Mouse (Mus musculus) thymus, postnatal 10 days (tissue): ENCODE results near the gene Kcnab2.

ENCODE experiments used
- DNase-seq, 2 experiments: peaks; one replicate each; pipeline ENCODE4 v3.0.0; 2021; ENCODE audit warnings: low spot score in 2 of 2

The Kcnab2 gene

DNA sequence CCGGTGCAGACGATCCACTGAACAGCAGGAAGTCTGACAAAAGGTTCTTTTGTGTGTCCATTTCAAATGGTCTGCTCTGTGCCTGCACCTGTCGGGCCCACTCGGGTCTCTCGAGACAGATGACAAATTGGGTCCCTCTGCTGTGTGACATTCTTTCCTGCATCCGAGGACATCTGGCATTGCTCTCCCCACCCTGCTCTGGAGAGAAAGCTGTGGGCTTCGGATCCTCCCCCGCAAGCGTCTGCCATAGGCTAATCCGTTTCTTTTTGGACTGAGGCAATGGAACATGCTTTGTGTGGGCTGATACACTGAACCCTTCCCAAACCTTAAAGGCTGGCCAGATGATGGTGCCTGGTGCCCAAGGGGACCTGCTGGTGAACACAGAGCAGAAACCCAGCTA lies 24.6 kb downstream of the Kcnab2 start:
- DNase-seq = no peak

- DNase-seq = no peak
These were observed 26.3 kb downstream of the Kcnab2 start for GRCm38 (mm10) chr4:152451371-152451770.

- peak; percentile 76 to 80 for DNase-seq
These were observed 29.0 kb downstream of the Kcnab2 start for GRCm38 (mm10) chr4:152448666-152449018.

- DNase-seq = peak in 1 of 2 experiments; percentile 35
These were observed 29.7 kb downstream of the Kcnab2 start for GRCm38 (mm10) chr4:152447731-152448665.

GRCm38 (mm10) chr4:152446178-152446577 lies 31.5 kb downstream of the Kcnab2 start:
- peak; percentile 73 to 75 for DNase-seq

DNA sequence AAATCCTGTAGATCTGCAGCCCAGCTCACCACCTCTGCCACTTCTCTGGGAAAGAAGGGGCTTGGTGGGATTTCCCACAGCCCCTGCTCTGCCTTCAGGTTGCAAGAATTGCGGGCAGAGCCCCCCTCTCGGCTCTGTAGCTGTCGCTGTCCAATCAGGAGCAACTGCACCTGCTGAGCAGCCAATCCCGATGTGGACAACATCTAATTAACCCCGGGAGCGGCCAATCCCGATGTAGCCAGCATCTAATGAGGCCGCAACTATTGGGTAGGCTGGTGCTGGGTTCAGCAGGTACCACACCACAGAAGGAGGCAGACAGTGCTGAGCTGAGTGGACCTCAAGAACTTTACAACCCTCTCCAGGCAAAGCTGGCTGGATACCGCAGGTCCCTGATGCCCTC lies 36.1 kb downstream of the Kcnab2 start:
- no peak for DNase-seq

GRCm38 (mm10) chr4:152440882-152441281 lies 36.8 kb downstream of the Kcnab2 start:
- DNase-seq = no peak

DNA sequence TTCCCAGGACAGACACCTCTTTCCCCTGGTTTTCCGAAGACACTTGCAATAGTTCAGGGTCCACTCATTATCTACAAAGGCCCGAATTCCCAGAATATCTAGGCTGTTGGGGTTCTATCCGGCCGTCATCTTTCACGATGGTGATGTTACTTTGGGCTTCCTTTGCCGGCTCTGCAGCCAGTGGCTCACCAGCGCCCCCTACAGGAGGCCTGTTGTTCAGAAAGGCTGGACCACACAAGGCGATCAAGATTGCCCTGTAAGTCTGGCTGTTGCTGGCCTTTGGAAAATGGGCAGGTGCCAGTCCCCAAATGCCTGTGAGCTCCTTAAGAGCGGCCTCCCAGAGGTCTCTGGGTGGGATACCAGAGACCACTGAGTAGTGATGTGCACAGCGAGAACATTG lies 42.4 kb downstream of the Kcnab2 start:
- DNase-seq = peak in 1 of 2 experiments; percentile 72

DNA sequence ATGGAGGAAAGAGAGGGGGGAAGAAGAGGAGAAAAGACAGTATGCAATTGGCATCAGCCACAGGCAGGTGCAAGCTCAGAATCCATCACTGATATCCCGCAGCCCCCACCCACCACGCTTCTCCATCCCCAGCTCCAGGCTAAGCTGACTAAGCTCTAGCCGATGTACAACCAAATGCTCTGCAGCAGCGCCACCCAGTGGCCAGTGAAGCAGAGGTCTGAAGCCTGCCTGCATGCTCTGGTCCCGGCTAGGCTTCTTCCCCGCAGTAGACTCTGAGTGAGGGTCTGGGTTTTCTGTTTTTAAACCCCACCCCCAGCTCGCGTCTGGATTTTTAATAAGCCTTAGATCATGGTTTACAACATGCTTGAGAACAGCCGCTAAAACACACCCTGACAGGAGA lies 42.8 kb downstream of the Kcnab2 start:
- DNase-seq = peak; percentile 39 to 76

- peak in 1 of 2 experiments; percentile 48 for DNase-seq
These were observed 45.4 kb downstream of the Kcnab2 start for GRCm38 (mm10) chr4:152432308-152432707.

DNA sequence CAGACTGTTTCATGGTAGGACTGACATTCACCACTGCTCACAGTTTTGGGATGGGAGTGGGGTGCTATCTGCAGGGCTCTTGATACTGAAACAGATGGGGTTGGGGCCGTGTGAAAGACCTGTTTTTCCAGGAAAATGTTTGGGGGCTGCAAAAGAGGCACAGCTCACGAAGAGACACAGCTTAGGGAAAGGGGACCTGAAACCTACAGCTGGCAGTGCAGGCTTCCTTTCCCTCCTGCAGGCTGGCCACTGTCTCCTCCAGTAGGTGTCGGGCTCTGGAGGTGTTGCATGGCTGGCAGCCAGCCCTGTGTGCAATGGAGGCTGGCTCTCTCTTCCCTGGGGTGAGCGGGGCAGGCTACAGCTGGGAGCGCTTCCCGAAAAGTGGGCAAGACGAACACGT lies 49.4 kb downstream of the Kcnab2 start:
- no peak for DNase-seq

DNA sequence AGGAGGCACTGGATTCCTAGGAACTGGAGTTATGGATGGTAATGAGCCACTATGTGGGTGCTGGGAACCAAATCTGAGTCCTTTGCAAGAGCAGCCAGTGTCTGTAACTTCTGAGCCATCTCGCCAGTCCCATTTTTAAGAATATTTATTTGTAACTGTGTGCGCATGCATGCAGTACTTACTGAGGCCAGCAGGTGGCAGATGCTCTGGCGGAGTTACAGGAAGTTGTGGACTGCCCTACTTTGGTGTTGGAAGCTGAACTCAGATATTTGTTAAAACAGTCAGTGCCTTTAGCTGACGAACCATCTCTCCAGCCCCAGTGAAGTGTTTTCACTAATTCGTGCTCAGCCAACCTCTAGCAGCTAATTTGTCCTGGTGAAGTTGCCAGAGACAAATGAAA lies 52.7 kb downstream of the Kcnab2 start:
- DNase-seq = peak in 1 of 2 experiments; percentile 22

GRCm38 (mm10) chr4:152424341-152424740 lies 53.3 kb downstream of the Kcnab2 start:
- DNase-seq = no peak

GRCm38 (mm10) chr4:152423576-152423975 lies 54.1 kb downstream of the Kcnab2 start:
- no peak for DNase-seq

DNA sequence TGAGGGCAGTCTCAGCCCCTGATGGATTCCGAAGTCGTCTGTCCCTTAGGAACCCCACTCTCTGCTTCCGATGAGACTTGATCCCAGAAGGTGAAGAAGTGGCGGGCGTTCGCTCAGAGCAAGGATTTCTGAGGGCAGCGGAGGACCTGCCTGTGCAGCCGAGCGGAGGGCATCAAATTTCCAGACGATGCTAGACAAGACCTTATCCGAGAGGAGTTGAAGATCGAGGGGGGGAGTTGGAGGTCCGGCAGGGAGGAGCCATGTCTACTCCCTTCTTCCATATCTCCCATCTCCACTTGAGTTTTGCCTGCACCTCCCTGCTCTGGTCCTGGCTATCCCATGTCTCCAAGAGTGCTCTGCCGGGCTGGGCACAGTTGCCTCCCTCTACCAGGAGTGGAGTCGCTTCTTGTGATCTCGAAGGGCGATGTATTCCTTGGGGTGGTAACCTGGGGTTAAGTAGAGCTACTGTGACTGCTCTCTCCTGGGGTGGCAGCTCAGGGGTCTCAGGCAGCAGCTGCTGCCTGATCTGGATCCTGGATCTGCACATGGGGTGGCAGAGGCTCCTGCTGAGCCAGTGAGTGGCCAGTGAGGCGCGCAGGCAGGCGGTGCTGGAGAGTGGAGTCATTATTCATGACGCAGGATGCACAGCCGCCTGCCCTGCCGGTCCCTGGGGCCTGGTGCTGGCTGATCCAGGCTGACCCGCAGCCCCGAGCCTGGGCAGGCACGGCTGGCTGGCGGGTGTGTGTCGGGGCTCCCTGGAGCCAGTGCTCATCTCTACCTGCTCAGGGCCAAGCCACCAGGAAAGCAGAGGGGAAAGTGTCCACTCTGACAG lies 59.2 kb downstream of the Kcnab2 start:
- DNase-seq = no peak

GRCm38 (mm10) chr4:152412524-152413080 lies 65.1 kb downstream of the Kcnab2 start:
- no peak for DNase-seq

DNA sequence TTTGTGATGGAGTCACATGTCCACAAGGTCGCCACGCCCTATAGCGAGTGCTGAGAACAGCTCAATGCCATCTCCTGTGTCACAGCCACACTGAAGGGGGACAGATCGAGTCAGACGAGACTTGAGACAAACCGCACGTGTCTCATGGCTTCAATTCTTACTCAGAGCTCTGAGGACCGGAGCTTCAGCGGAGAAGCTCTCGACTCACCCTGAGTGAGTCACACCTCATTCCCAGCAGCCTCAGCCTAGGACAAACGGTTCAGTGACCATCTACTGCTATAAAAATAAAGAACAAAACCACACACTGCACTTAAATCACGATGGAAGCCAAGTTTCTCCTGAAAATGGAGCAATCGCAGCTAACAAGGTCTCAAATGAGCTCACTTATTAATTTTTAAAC lies 66.7 kb downstream of the Kcnab2 start:
- no peak for DNase-seq

DNA sequence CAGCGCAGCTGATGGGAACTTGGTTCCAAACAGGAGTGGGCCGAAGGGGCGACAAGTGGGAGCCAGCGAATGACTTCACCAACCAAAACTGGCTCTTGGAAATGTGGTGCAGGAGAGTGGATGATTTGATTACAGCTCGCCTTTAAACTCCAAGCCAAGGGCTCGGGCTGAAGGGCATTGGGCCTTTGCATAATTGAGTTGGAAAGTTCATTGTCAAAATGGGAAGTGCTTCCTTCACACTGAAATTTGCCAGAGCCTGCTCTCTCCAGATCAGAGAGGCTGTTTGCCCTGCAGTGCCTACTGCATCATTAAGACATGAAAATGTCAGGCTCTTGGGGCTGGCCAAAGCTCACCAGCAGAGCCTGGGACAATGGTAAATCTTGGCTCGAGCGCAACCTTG lies 71.1 kb downstream of the Kcnab2 start:
- DNase-seq = no peak

- DNase-seq = no peak
These were observed 71.9 kb downstream of the Kcnab2 start for GRCm38 (mm10) chr4:152405671-152406201.

DNA sequence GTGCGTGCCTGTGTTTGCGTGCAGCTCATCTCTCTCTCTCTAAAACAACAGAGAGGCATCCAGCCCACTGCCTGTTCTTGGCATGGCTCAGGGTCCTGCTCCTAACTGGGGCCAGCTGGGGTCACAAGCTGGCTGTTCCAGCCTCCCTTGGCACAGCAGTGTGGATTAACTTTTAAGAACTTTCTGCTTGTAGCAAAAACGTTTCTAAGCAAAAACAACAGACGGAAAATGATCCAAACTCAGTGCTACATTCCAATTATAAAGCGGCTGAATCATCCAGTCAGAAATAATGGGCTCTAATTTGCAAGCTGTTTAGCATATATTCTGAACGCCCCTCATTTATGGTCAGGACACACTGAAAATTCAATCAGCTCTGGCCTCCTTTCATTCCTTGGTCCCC lies 72.5 kb downstream of the Kcnab2 start:
- no peak for DNase-seq

DNA sequence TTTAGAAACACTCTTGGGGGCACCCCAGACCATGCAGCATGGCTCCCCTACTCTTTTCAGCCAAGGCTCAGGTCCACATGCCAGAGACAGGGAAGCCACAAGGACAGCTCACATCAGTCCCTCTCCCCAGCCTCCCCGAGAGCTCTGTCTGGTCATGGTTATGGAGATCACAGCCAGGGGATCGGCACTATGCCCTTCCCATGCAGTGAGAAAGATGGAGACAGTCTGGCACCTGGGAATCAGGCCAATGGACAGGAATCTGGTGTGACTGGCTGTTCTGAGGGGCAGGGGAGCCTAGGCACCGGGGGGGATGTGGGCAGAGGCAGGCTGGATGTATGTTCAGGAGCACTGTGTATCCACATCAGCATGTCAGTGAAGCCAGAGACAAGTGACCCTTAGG lies 78.7 kb downstream of the Kcnab2 start:
- DNase-seq = no peak

GRCm38 (mm10) chr4:152392627-152393026 lies 85.0 kb downstream of the Kcnab2 start:
- DNase-seq = no peak
